In genomic region chr6:127945725-127946124, GRCm38 (mm10) we compare ENCODE assay signal across 8 mouse cellular contexts. TPM values are rescaled to one million over a fixed set of nuclear protein-coding genes. Genes with fewer than 3 reads are reported as not detected.
A peak's percentile ranks its signal among the peaks of the same experiment; 100 is the strongest.
DNase-seq lines count a peak whose midpoint lies in the region; ATAC-seq and TF ChIP-seq lines count a peak whose summit lies in the region.

No protein-coding gene starts in this region.

- H3K9ac ChIP-seq in intestine, embryonic 15.5 days, result no peak overlapping the region
- no peak overlapping the region for H3K9ac ChIP-seq in midbrain, embryonic 11.5 days (ENCODE audit: low read length)

- H3K27ac ChIP-seq in cortical plate, adult 2 months (ENCODE audit: insufficient read depth, low read length), result no peak overlapping the region
- H3K27ac ChIP-seq in intestine, embryonic 15.5 days, result no peak overlapping the region
- no peak overlapping the region for H3K27ac ChIP-seq in midbrain, embryonic 11.5 days (ENCODE audit: low read depth, low read length)
- no peak overlapping the region for H3K27ac ChIP-seq in spleen, adult 2 months (ENCODE audit: insufficient read depth, low read length)

- WGBS in intestine, embryonic 15.5 days, result 60% methylated on average over 9 of the region's 9 CpGs
- 64% methylated on average over 9 of the region's 9 CpGs for WGBS in midbrain, embryonic 11.5 days
- 57% methylated on average over 9 of the region's 9 CpGs for WGBS in spleen, adult 2 months

- no peaks in the 10 kb centered on the region for H3K9me3 ChIP-seq in intestine, embryonic 15.5 days
- no peaks in the 10 kb centered on the region for H3K9me3 ChIP-seq in midbrain, embryonic 11.5 days (ENCODE audit: control insufficient read depth, low read length)

- no peak for TF ChIP-seq POLR2A in cortical plate, adult 2 months (IDR thresholded peaks at IDR 0.05; ENCODE audit: extremely low read depth, insufficient read depth, low read length)
- TF ChIP-seq POLR2A in spleen, adult 2 months (IDR thresholded peaks at IDR 0.05; ENCODE audit: low read depth, low read length), result no peak

- TF ChIP-seq CTCF in cortical plate, adult 2 months (IDR thresholded peaks at IDR 0.05; ENCODE audit: extremely low read depth, insufficient read depth, low read length), result peak; percentile 95
- peak; percentile 62; the same call in 1 of the 2 replicates for TF ChIP-seq CTCF in spleen, adult 2 months (IDR thresholded peaks at IDR 0.05; ENCODE audit: extremely low read depth, insufficient read depth, insufficient read length, insufficient replicate concordance)

- no peak overlapping the region for H3K4me3 ChIP-seq in cortical plate, adult 2 months (ENCODE audit: insufficient read depth, low read length)
- no peak overlapping the region for H3K4me3 ChIP-seq in intestine, embryonic 15.5 days (replicated peaks)
- no peak overlapping the region for H3K4me3 ChIP-seq in midbrain, embryonic 11.5 days (ENCODE audit: low read depth, low read length)
- H3K4me3 ChIP-seq in spleen, adult 2 months (ENCODE audit: extremely low read depth, insufficient read depth, insufficient read length), result no peak overlapping the region

- no peak overlapping the region for H3K4me2 ChIP-seq in intestine, embryonic 15.5 days (replicated peaks)
- H3K4me2 ChIP-seq in midbrain, embryonic 11.5 days, result no peak overlapping the region

- H3K36me3 ChIP-seq in intestine, embryonic 15.5 days, result no peaks in the 10 kb centered on the region
- no peaks in the 10 kb centered on the region for H3K36me3 ChIP-seq in midbrain, embryonic 11.5 days (ENCODE audit: control insufficient read depth, insufficient read depth, low read length)
- H3K36me3 ChIP-seq in spleen, adult 2 months (ENCODE audit: control insufficient read depth, insufficient read depth, low read length), result no peaks in the 10 kb centered on the region

- no peaks in the 10 kb centered on the region for H3K4me1 ChIP-seq in cortical plate, adult 2 months (ENCODE audit: control insufficient read depth, insufficient read depth, low read length)
- no peaks in the 10 kb centered on the region for H3K4me1 ChIP-seq in intestine, embryonic 15.5 days (replicated peaks)
- H3K4me1 ChIP-seq in midbrain, embryonic 11.5 days (ENCODE audit: control insufficient read depth, insufficient read depth, low read length), result no peaks in the 10 kb centered on the region
- H3K4me1 ChIP-seq in spleen, adult 2 months (ENCODE audit: control insufficient read depth, insufficient read depth, insufficient read length), result no peaks in the 10 kb centered on the region

- no peaks in the 10 kb centered on the region for H3K27me3 ChIP-seq in intestine, embryonic 15.5 days (replicated peaks)
- H3K27me3 ChIP-seq in midbrain, embryonic 11.5 days (ENCODE audit: control insufficient read depth, insufficient read depth, low read length), result no peaks in the 10 kb centered on the region
- H3K27me3 ChIP-seq in spleen, adult 2 months (ENCODE audit: control insufficient read depth, insufficient read depth, low read length), result no peaks in the 10 kb centered on the region

- ATAC-seq in intestine, embryonic 15.5 days, result peak; percentile 83
- ATAC-seq in midbrain, embryonic 11.5 days (ENCODE audit: low FRiP score), result peak; percentile 80

- peak; percentile 34 to 44 for DNase-seq in urinary bladder, adult 18-20 months (ENCODE audit: low spot score in 2 of 2)
- no peak for DNase-seq in urinary bladder, adult 2 months (ENCODE audit: low spot score)
- DNase-seq in gastrocnemius, adult 18-20 months (ENCODE audit: low spot score), result peak; percentile 62
- peak; percentile 38 to 53 for DNase-seq in left cerebral cortex, adult 8-10 months (ENCODE audit: low spot score in 2 of 2)
- DNase-seq in midbrain, embryonic 11.5 days (ENCODE audit: low spot score, missing footprints), result peak; percentile 97
- DNase-seq in spleen, adult 2 months (ENCODE audit: low read depth in 1 of 2, low spot score in 2 of 2), result peak in 1 of 2 experiments; percentile 30

RNA-seq across cellular contexts. Expression of gene Tspan11, which starts 58.3 kb away (rescaled TPM):
- 3.2 and 3.4 TPM in 2 replicates for polyA plus RNA-seq in urinary bladder, adult 2 months (2012; rRNA removed)
- 5.2 and 5.3 TPM in 2 replicates for polyA plus RNA-seq in cortical plate, adult 2 months (2012; rRNA removed)
- 1 to 10 TPM; 1.3 to 1.6 TPM for total RNA-seq in gastrocnemius, adult 18-20 months (2021)
- 2.9 and 3.2 TPM in 2 replicates for polyA plus RNA-seq in intestine, embryonic 15.5 days (2015; fragmentation: Nextera tagmentation; extraction: Ambion mirVana)
- total RNA-seq in left cerebral cortex, adult 8-10 months (2022), result 1 to 10 TPM; 3.9 to 5.4 (median 4.6) TPM
- 10.8 and 13.3 TPM in 2 replicates for polyA plus RNA-seq in midbrain, embryonic 11.5 days (2014; fragmentation: Nextera tagmentation; extraction: Ambion mirVana)
- 0.36 and 0.42 TPM in 2 replicates for polyA plus RNA-seq in spleen, adult 2 months (2012; rRNA removed)
